ENCODE assay signal across 10 mouse cellular contexts in the genomic region with DNA sequence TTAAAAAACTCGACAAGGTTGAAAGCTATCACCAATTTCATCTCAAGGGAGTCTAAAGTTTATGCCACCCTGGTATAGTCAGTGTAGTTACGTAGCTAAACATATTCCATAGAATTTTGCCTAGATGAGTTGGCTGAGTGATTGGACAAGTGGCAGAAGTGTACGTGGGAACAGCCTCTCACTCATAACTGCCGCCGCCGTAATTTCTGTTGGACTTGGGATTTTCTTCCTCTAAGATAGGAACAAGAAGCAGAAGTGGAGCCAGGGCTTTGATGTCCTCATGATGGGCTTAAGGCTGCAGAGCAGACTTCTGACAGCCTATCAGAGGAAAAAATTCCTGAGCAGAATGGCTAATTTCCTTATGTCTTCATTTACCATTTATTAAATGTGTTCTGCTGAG. TPM values are rescaled to one million over a fixed set of nuclear protein-coding genes. Genes with fewer than 3 reads are reported as not detected.
DNase-seq lines count a peak whose midpoint lies in the region; ATAC-seq and TF ChIP-seq lines count a peak whose summit lies in the region.
"Had no signal": no experiment of that assay in that cellular context is flagged by ENCODE, and none has a peak within 500 bp of the region (broad histone marks: within the 10 kb centered on the region; RNA-seq: fewer than 3 reads in every experiment).

No protein-coding gene starts in this region.

- H3K27me3 ChIP-seq in heart, embryonic 10.5 days (ENCODE audit: insufficient read depth, poor library complexity, severe bottlenecking): no peaks in the 10 kb centered on the region
- H3K27me3 ChIP-seq in liver, adult 2 months (ENCODE audit: control insufficient read depth, insufficient read depth, low read length): no peaks in the 10 kb centered on the region
- H3K27me3 ChIP-seq in embryonic facial prominence, embryonic 13.5 days: no peaks in the 10 kb centered on the region
- no peaks in the 10 kb centered on the region for H3K27me3 ChIP-seq in limb, embryonic 15.5 days

- H3K36me3 ChIP-seq in heart, embryonic 10.5 days: 0 out of 2 replicates have a peak, but pooled peaks cover 5% of the 10 kb centered on the region
- no peaks in the 10 kb centered on the region for H3K36me3 ChIP-seq in liver, adult 2 months (ENCODE audit: control insufficient read depth, insufficient read depth, low read length)
- no peaks in the 10 kb centered on the region for H3K36me3 ChIP-seq in embryonic facial prominence, embryonic 13.5 days
- H3K36me3 ChIP-seq in limb, embryonic 15.5 days: no peaks in the 10 kb centered on the region

- ATAC-seq in embryonic facial prominence, embryonic 13.5 days (ENCODE audit: insufficient number of reproducible peaks, insufficient read depth, low FRiP score, low TSS enrichment, low read depth): no peak
- ATAC-seq in limb, embryonic 15.5 days (ENCODE audit: insufficient number of reproducible peaks, low FRiP score, low TSS enrichment, low read depth): no peak

- peaks cover 41% of the 10 kb centered on the region for H3K4me1 ChIP-seq in heart, embryonic 10.5 days
- H3K4me1 ChIP-seq in liver, adult 2 months (ENCODE audit: control insufficient read depth, insufficient read depth, low read length): peaks cover 6% of the 10 kb centered on the region
- H3K4me1 ChIP-seq in embryonic facial prominence, embryonic 13.5 days: peaks cover 32% of the 10 kb centered on the region
- H3K4me1 ChIP-seq in limb, embryonic 15.5 days: peaks cover 33% of the 10 kb centered on the region

- no peak overlapping the region for H3K4me3 ChIP-seq in heart, embryonic 10.5 days
- H3K4me3 ChIP-seq in liver, adult 2 months (ENCODE audit: insufficient read depth, low read depth, low read length): no peak overlapping the region
- H3K4me3 ChIP-seq in embryonic facial prominence, embryonic 13.5 days: no peak overlapping the region
- no peak overlapping the region for H3K4me3 ChIP-seq in limb, embryonic 15.5 days

- no peak overlapping the region for H3K9ac ChIP-seq in liver, adult 2 months (ENCODE audit: low read depth, low read length)
- no peak overlapping the region for H3K9ac ChIP-seq in embryonic facial prominence, embryonic 13.5 days
- no peak overlapping the region for H3K9ac ChIP-seq in limb, embryonic 15.5 days
- H3K9ac ChIP-seq: liver, embryonic 14.5 days had no signal

- peak overlapping the region; percentile 69 for H3K27ac ChIP-seq in heart, embryonic 10.5 days
- H3K27ac ChIP-seq in liver, adult 2 months (replicated peaks; ENCODE audit: insufficient read depth, low read depth, low read length): 0 out of 2 replicates have a peak overlapping the region, but pooled peaks have one; percentile 16
- H3K27ac ChIP-seq in embryonic facial prominence, embryonic 13.5 days: peak overlapping the region; percentile 80
- peak overlapping the region; percentile 83 for H3K27ac ChIP-seq in limb, embryonic 15.5 days
- H3K27ac ChIP-seq: liver, embryonic 14.5 days had no signal

- no peak for TF ChIP-seq POLR2A in liver, adult 2 months (IDR thresholded peaks at IDR 0.05; ENCODE audit: extremely low read depth, insufficient read depth, low read length)

- no peak for TF ChIP-seq CTCF in liver, adult 2 months (IDR thresholded peaks at IDR 0.05; ENCODE audit: low read depth, low read length)

- intact Hi-C loops in heart, postnatal 25 days (cut with DNase I): loop anchor here (2.0 kb wide), 1 partner anchor 15 kb away; no protein-coding TSS in a partner anchor

- H3K9me3 ChIP-seq in heart, embryonic 10.5 days: no peaks in the 10 kb centered on the region
- no peaks in the 10 kb centered on the region for H3K9me3 ChIP-seq in embryonic facial prominence, embryonic 13.5 days
- no peaks in the 10 kb centered on the region for H3K9me3 ChIP-seq in limb, embryonic 15.5 days

- H3K4me2 ChIP-seq in embryonic facial prominence, embryonic 13.5 days: peak overlapping the region; percentile 32
- H3K4me2 ChIP-seq in limb, embryonic 15.5 days: 0 out of 2 replicates have a peak overlapping the region, but pooled peaks have one; percentile 24

- DNase-seq in heart, embryonic 10.5 days (ENCODE audit: low spot score): no peak
- DNase-seq in heart, postnatal 25 days (ENCODE audit: low spot score): no peak
- no peak for DNase-seq in liver, adult 2 months (ENCODE audit: extremely low read depth, low read depth, low spot score)
- DNase-seq in liver: no peak
- DNase-seq in cerebellum, postnatal 10 days: no peak
- no peak for DNase-seq in c-Kit-positive CD71-positive TER-119-positive erythroid progenitor cells, embryonic 14.5 days (ENCODE audit: low spot score)
- DNase-seq: thymus, postnatal 36 days had no signal

- 53% methylated on average over 6 of the region's 6 CpGs for WGBS in heart, embryonic 10.5 days
- WGBS in liver, adult 2 months: 82% methylated on average over 6 of the region's 6 CpGs
- WGBS in embryonic facial prominence, embryonic 13.5 days: 42% methylated on average over 6 of the region's 6 CpGs
- 37% methylated on average over 6 of the region's 6 CpGs for WGBS in limb, embryonic 15.5 days

- peaks cover 31% of the 10 kb centered on the region for H3K79me2 ChIP-seq in liver, adult 2 months (ENCODE audit: control insufficient read depth, insufficient read depth, low read length)

RNA-seq across cellular contexts. Expression of a gene that starts 17.5 kb away (rescaled TPM):
- 226 and 259 TPM in 2 replicates for polyA plus RNA-seq in heart, embryonic 10.5 days (2016; fragmentation: Nextera tagmentation; extraction: Ambion mirVana)
- total RNA-seq in heart, postnatal 25 days (2021): 100 to 1,000 TPM; 211 to 235 TPM
- total RNA-seq in liver, adult 2 months (2014; rRNA removed): 13.2 and 17.2 TPM in 2 replicates
- polyA plus RNA-seq in liver, adult 2 months (2012; rRNA removed): 35.0 and 35.2 TPM in 2 replicates
- 105 and 113 TPM in 2 replicates for polyA plus RNA-seq in embryonic facial prominence, embryonic 13.5 days (2015; fragmentation: Nextera tagmentation; extraction: Ambion mirVana)
- polyA plus RNA-seq in limb, embryonic 15.5 days (2015; fragmentation: Nextera tagmentation; extraction: Ambion mirVana): 119 and 151 TPM in 2 replicates

RNA-seq across cellular contexts. Expression of a gene that starts 30.7 kb away (rescaled TPM):
- polyA plus RNA-seq in heart, embryonic 10.5 days (2016; fragmentation: Nextera tagmentation; extraction: Ambion mirVana): 51.1 and 55.2 TPM in 2 replicates
- total RNA-seq in heart, postnatal 25 days (2021): 100 to 1,000 TPM; 291 to 357 TPM
- 123 TPM in 2 replicates for total RNA-seq in liver, adult 2 months (2014; rRNA removed)
- polyA plus RNA-seq in liver, adult 2 months (2012; rRNA removed): 122 and 124 TPM in 2 replicates
- polyA plus RNA-seq in embryonic facial prominence, embryonic 13.5 days (2015; fragmentation: Nextera tagmentation; extraction: Ambion mirVana): 26.4 and 35.6 TPM in 2 replicates
- polyA plus RNA-seq in limb, embryonic 15.5 days (2015; fragmentation: Nextera tagmentation; extraction: Ambion mirVana): 40.3 and 41.3 TPM in 2 replicates

Comparison
In these comparisons a context has a peak if more than half of its experiments do, and no peak if none do; other contexts are left out.
1. H3K27ac ChIP-seq: peak in every context shown above with its lines; median percentile 83 in limb, embryonic 15.5 days; 80 in embryonic facial prominence, embryonic 13.5 days; 69 in heart, embryonic 10.5 days; 16 in liver, adult 2 months.